Mouse (Mus musculus) cerebellum, adult 2 months (tissue): ENCODE results near the gene Gm6583.

ENCODE experiments used
- CTCF ChIP-seq: fragments of 200-500 bp; IDR thresholded peaks from 2 replicates; pipeline ENCODE4 v1.5.1; 2011; ENCODE audit warnings: low read depth, mild to moderate bottlenecking, control low read depth, low read length, moderate library complexity, borderline replicate concordance; ENCODE audit not compliant: insufficient read depth
- POLR2A ChIP-seq: fragments of 200-500 bp; IDR thresholded peaks from 2 replicates; pipeline ENCODE4 v1.6.1; 2011; ENCODE audit warnings: low read length, control low read depth, borderline replicate concordance; ENCODE audit not compliant: insufficient read depth

- TF ChIP-seq CTCF (no peak), POLR2A (no peak)
Measured at GRCm38 (mm10) chr5:112384805-112385472, 29.1 kb upstream of the Gm6583 start.
